Mouse (Mus musculus) kidney, postnatal 0 days (tissue): Measurements from ENCODE around the gene Pdlim7. TPM values are rescaled to one million over a fixed set of nuclear protein-coding genes. Genes with fewer than 3 reads are reported as not detected.

Experiments
- ATAC-seq: fragments of 200-750 bp; cut with Nextera tagmentation; replicated peaks from 2 replicates; pipeline ENCODE4 v1.8.0; 2017; ENCODE audit warnings: low read depth, moderate number of reproducible peaks, moderate TSS enrichment, moderate library complexity; ENCODE audit not compliant: low FRiP score
- DNase-seq: peaks from one replicate; pipeline ENCODE4 v3.0.0-alpha.2; 2016; ENCODE audit warnings: low spot score
- H3K27ac ChIP-seq: fragments of 300-500 bp; sonication (generic); 2 replicates; pipeline ENCODE4 v1.5.1; 2014; ENCODE audit warnings: mild to moderate bottlenecking
- H3K27me3 ChIP-seq: fragments of 300-500 bp; sonication (generic); 2 replicates; pipeline ENCODE4 v1.6.1; 2014; ENCODE audit warnings: low read length, mixed read lengths; ENCODE audit not compliant: insufficient read depth
- H3K36me3 ChIP-seq: fragments of 300-500 bp; sonication (generic); 2 replicates; pipeline ENCODE4 v1.6.1; 2014; ENCODE audit warnings: low read length, mixed read lengths; ENCODE audit not compliant: insufficient read depth
- H3K4me1 ChIP-seq: fragments of 300-500 bp; sonication (generic); replicated peaks from 2 replicates; pipeline ENCODE4 v1.6.1; 2014; ENCODE audit warnings: antibody characterized with exemption, low read length, mixed read lengths; ENCODE audit not compliant: insufficient read depth
- H3K4me2 ChIP-seq: fragments of 300-500 bp; sonication (generic); 2 replicates; pipeline ENCODE4 v1.6.1; 2014; ENCODE audit warnings: mild to moderate bottlenecking, low read length, moderate library complexity, mixed read lengths
- H3K4me3 ChIP-seq: fragments of 300-500 bp; sonication (generic); replicated peaks from 2 replicates; pipeline ENCODE4 v1.5.1; 2014; ENCODE audit warnings: low read depth, low read length
- H3K9ac ChIP-seq: fragments of 300-500 bp; sonication (generic); 2 replicates; pipeline ENCODE4 v1.6.1; 2014; ENCODE audit warnings: low read depth, low read length
- H3K9me3 ChIP-seq: fragments of 300-500 bp; sonication (generic); replicated peaks from 2 replicates; pipeline ENCODE4 v1.6.1; 2016; ENCODE audit warnings: low read length, inconsistent platforms, mixed read lengths
- CTCF ChIP-seq: IDR thresholded peaks from 2 replicates; pipeline ENCODE4 v1.5.1; 2016; ENCODE audit warnings: antibody characterized with exemption, low read depth, mild to moderate bottlenecking, moderate library complexity
- WGBS: fragments of 180-500 bp; shearing (Covaris S2); extraction: QIAGEN DNeasy Blood & Tissue Kit; methylation state at CpG from one replicate; pipeline ENCODE4 v1.1.7; 2014; 5-methylcytosine and 5-hydroxymethylcytosine counted together
- microRNA-seq: library from miRNA; unstranded; fragments of <30 nt; microRNA quantifications from one replicate; pipeline ENCODE4, GENCODE M21; 2016
- polyA plus RNA-seq: library from polyadenylated mRNA; unstranded; fragments of >200 nt; fragmentation: Nextera tagmentation; extraction: Ambion mirVana; gene quantifications from 2 replicates; pipeline ENCODE4 v1.2.1, GENCODE M21; 2015

Pdlim7 gene
- polyA plus RNA-seq, 1 experiment from 2014 or later: 112 TPM

- 92% methylated on average over 5 of the region's 5 CpGs for whole genome bisulfite sequencing
- H3K27ac ChIP-seq: no peak overlapping the region
- peaks cover 27% of the 10 kb centered on the region for H3K36me3 ChIP-seq
These were observed 65.3 kb downstream of the Pdlim7 start for GRCm38 (mm10) chr13:55448131-55448530.

GRCm38 (mm10) chr13:55447543-55447943, 65.9 kb downstream of the Pdlim7 start:
- DNase-seq: no peak
- Histone ChIP-seq H3K4me3 (no peak overlapping the region), H3K36me3 (peaks cover 22% of the 10 kb centered on the region), H3K4me2 (no peak overlapping the region), H3K9me3 (no peaks in the 10 kb centered on the region), H3K4me1 (peaks cover 15% of the 10 kb centered on the region), H3K27me3 (no peaks in the 10 kb centered on the region), H3K27ac (no peak overlapping the region), H3K9ac (no peak overlapping the region)
- 36% methylated on average over 3 of the region's 3 CpGs for WGBS
- TF ChIP-seq CTCF: no peak
- no peak for ATAC-seq

More at GRCm38 (mm10) chr13:55448131-55448530, 65.3 kb downstream of the Pdlim7 start:
- no peak for DNase-seq
- H3K4me1 ChIP-seq: peaks cover 15% of the 10 kb centered on the region
- H3K27me3 ChIP-seq: no peaks in the 10 kb centered on the region
- H3K4me3 ChIP-seq: no peak overlapping the region
- no peak for ATAC-seq
- no peaks in the 10 kb centered on the region for H3K9me3 ChIP-seq
- H3K4me2 ChIP-seq: no peak overlapping the region
- no peak for TF ChIP-seq CTCF
- H3K9ac ChIP-seq: no peak overlapping the region

DNA sequence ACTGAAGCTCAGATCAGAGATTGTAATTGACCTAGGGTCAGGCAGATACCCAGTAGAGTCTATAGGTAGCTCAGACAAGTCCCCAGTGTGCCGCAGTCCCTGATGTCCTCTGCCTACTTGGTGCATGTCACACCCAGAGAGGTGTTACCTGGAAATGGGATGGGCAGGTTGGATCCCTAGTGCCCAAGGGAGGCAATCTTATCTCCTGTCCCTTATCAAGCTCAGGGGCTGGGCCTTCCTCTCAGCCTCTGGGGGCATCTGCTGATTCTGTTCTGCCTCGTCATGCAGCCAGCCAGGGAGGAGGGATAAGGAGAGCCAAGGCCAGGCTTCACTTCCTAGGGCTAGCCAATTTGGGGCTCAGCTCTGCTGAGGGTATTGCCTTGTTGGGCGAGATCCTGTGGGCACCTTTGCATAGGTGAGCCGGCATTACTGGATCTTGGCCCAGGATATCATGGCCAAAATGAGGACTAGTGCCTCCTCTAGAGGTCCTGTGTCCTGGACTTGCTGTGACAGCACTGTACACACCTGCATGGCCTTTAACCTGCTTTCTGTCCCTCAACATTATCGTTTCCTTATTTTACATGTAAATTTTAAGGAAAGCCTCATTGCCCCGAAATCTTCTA, 66.9 kb downstream of the Pdlim7 start:
- H3K27ac ChIP-seq: no peak overlapping the region
- H3K9me3 ChIP-seq: no peaks in the 10 kb centered on the region
- peak overlapping the region; percentile 87 for H3K4me2 ChIP-seq
- peaks cover 15% of the 10 kb centered on the region for H3K4me1 ChIP-seq
- peak overlapping the region; percentile 93 for H3K9ac ChIP-seq
- ATAC-seq (no peak), DNase-seq (no peak)
- H3K27me3 ChIP-seq: no peaks in the 10 kb centered on the region
- peak overlapping the region; percentile 75; the same call in 1 of the 2 replicates for H3K4me3 ChIP-seq
- TF ChIP-seq CTCF: no peak
- peaks cover 13% of the 10 kb centered on the region for H3K36me3 ChIP-seq
- WGBS: 76% methylated on average over 6 of the region's 6 CpGs

Small RNAs within 50 kb of the gene (microRNA-seq; reads per million reads assigned to microRNA genes)
- gene Mir6943 (0.60 reads per million), gene Mir6944 (4.0 reads per million, percentile 12 among the genes with 10 or more reads in this experiment), gene Mir6945 (not detected)

Other genes starting within 250 kb of the Pdlim7 start
- 398 and 435 TPM in 2 replicates for gene Prelid1, start 193.2 kb downstream of the Pdlim7 start, polyA plus RNA-seq
- 84.8 and 93.1 TPM in 2 replicates for gene Rab24, start 191.7 kb downstream of the Pdlim7 start, polyA plus RNA-seq
- gene Mxd3, start 183.9 kb downstream of the Pdlim7 start, polyA plus RNA-seq: 14.9 and 15.1 TPM in 2 replicates
- 93.7 and 103 TPM in 2 replicates for gene Lman2, start 150.9 kb downstream of the Pdlim7 start, polyA plus RNA-seq
- 1.6 and 1.7 TPM in 2 replicates for gene Rgs14, start 143.9 kb downstream of the Pdlim7 start, polyA plus RNA-seq
- 344 and 465 TPM in 2 replicates for gene Slc34a1, start 115.5 kb downstream of the Pdlim7 start, polyA plus RNA-seq
- gene Pfn3, start 98.4 kb downstream of the Pdlim7 start, polyA plus RNA-seq: not detected in 2 replicates
- gene F12, start 86.9 kb downstream of the Pdlim7 start, polyA plus RNA-seq: 0.05 and 0.45 TPM in 2 replicates
- gene Grk6, start 68.6 kb downstream of the Pdlim7 start, polyA plus RNA-seq: 29.5 and 29.8 TPM in 2 replicates
- gene Prr7, start 49.4 kb downstream of the Pdlim7 start, polyA plus RNA-seq: 0.63 and 0.75 TPM in 2 replicates
- 104 and 125 TPM in 2 replicates for gene Dbn1, start 25.6 kb downstream of the Pdlim7 start, polyA plus RNA-seq
- gene Dok3, start 15.6 kb upstream of the Pdlim7 start, polyA plus RNA-seq: 1.7 and 1.8 TPM in 2 replicates
- gene Ddx41, start 23.0 kb upstream of the Pdlim7 start, polyA plus RNA-seq: 60.1 and 60.3 TPM in 2 replicates
- 23.9 and 24.9 TPM in 2 replicates for gene Fam193b, start 57.4 kb upstream of the Pdlim7 start, polyA plus RNA-seq
- 136 and 160 TPM in 2 replicates for gene Tmed9, start 60.1 kb upstream of the Pdlim7 start, polyA plus RNA-seq
- gene B4galt7, start 86.2 kb upstream of the Pdlim7 start, polyA plus RNA-seq: 20.1 and 22.8 TPM in 2 replicates
- gene Caml, start 109.3 kb upstream of the Pdlim7 start, polyA plus RNA-seq: 50.6 and 53.0 TPM in 2 replicates
- gene Ddx46, start 121.4 kb upstream of the Pdlim7 start, polyA plus RNA-seq: 27.4 and 28.3 TPM in 2 replicates
- gene B230219D22Rik, start 179.4 kb upstream of the Pdlim7 start, polyA plus RNA-seq: 40.7 and 41.2 TPM in 2 replicates
- 94.5 and 102 TPM in 2 replicates for gene Txndc15, start 201.0 kb upstream of the Pdlim7 start, polyA plus RNA-seq
- gene Pcbd2, start 213.7 kb upstream of the Pdlim7 start, polyA plus RNA-seq: 64.7 and 68.5 TPM in 2 replicates